Mouse (Mus musculus) liver, embryonic 16.5 days (tissue): ENCODE data around the gene Smpx. TPM values are rescaled to one million over a fixed set of nuclear protein-coding genes. Genes with fewer than 3 reads are reported as not detected.

Experiments
- ATAC-seq: fragments of 200-750 bp; cut with Nextera tagmentation; 2 replicates; pipeline ENCODE4 v1.8.0; 2017; ENCODE audit warnings: low read depth, mild to moderate bottlenecking, moderate number of reproducible peaks, moderate library complexity
- H3K27ac ChIP-seq: fragments of 300-500 bp; sonication (generic); 2 replicates; pipeline ENCODE4 v1.5.1; 2014; ENCODE audit warnings: mild to moderate bottlenecking, low read length
- H3K27me3 ChIP-seq: fragments of 300-500 bp; sonication (generic); 2 replicates; pipeline ENCODE4 v1.6.1; 2014; ENCODE audit warnings: low read depth, low read length, mixed read lengths; ENCODE audit not compliant: control insufficient read depth, insufficient read depth
- H3K36me3 ChIP-seq: fragments of 300-500 bp; sonication (generic); 2 replicates; pipeline ENCODE4 v1.6.1; 2014; ENCODE audit warnings: mild to moderate bottlenecking; ENCODE audit not compliant: control insufficient read depth, insufficient read depth
- H3K4me1 ChIP-seq: fragments of 300-500 bp; sonication (generic); 2 replicates; pipeline ENCODE4 v1.6.1; 2014; ENCODE audit warnings: low read depth, low read length, mixed read lengths; ENCODE audit not compliant: control insufficient read depth
- H3K4me2 ChIP-seq: fragments of 300-500 bp; sonication (generic); 2 replicates; pipeline ENCODE4 v1.6.1; 2014; ENCODE audit warnings: low read depth, low read length, mixed read lengths
- H3K4me3 ChIP-seq: fragments of 300-500 bp; sonication (generic); 2 replicates; pipeline ENCODE4 v1.5.1; 2014; ENCODE audit warnings: low read depth, mild to moderate bottlenecking, low read length
- H3K9ac ChIP-seq: fragments of 300-500 bp; sonication (generic); 2 replicates; pipeline ENCODE4 v1.6.1; 2014; ENCODE audit warnings: low read depth, low read length
- H3K9me3 ChIP-seq: fragments of 300-500 bp; sonication (generic); replicated peaks from 2 replicates; pipeline ENCODE4 v1.6.1; 2016; ENCODE audit warnings: low read length; ENCODE audit not compliant: control insufficient read depth
- WGBS: fragments of 180-500 bp; shearing (Covaris S2); extraction: QIAGEN DNeasy Blood & Tissue Kit; methylation state at CpG from one replicate; pipeline ENCODE4 v1.1.7; 2014; ENCODE audit not compliant: insufficient replicate concordance; 5-methylcytosine and 5-hydroxymethylcytosine counted together
- polyA plus RNA-seq: library from polyadenylated mRNA; unstranded; fragments of >200 nt; fragmentation: Nextera tagmentation; extraction: Ambion mirVana; gene quantifications from 2 replicates; pipeline ENCODE4 v1.2.1, GENCODE M21; 2015

The Smpx gene
- polyA plus RNA-seq, result 3.0 and 5.1 TPM in 2 replicates

- H3K36me3 ChIP-seq, result no peaks in the 10 kb centered on the region
- ATAC-seq, result no peak
- no peaks in the 10 kb centered on the region for H3K27me3 ChIP-seq
- no peak within 1 kb of the TSS for H3K27ac ChIP-seq
- no peak within 1 kb of the TSS for H3K4me2 ChIP-seq
- H3K4me1 ChIP-seq, result no peaks in the 10 kb centered on the region
- no peak within 1 kb of the TSS for H3K4me3 ChIP-seq
- 48% methylated on average over 8 of the region's 8 CpGs for WGBS
- no peak within 1 kb of the TSS for H3K9ac ChIP-seq
- no peaks in the 10 kb centered on the region for H3K9me3 ChIP-seq
Measured at GRCm38 (mm10) chrX:157698862-157699261, at the start of gene Smpx. TSS of gene Smpx (plus strand) at chrX:157698910.

GRCm38 (mm10) chrX:157655047-157655446 is 43.7 kb upstream of the Smpx start:
- no peak for ATAC-seq
- Histone ChIP-seq H3K4me1 (no peaks in the 10 kb centered on the region), H3K4me2 (no peak overlapping the region), H3K9ac (no peak overlapping the region), H3K4me3 (no peak overlapping the region), H3K27me3 (no peaks in the 10 kb centered on the region), H3K36me3 (no peaks in the 10 kb centered on the region), H3K27ac (no peak overlapping the region), H3K9me3 (no peaks in the 10 kb centered on the region)

DNA sequence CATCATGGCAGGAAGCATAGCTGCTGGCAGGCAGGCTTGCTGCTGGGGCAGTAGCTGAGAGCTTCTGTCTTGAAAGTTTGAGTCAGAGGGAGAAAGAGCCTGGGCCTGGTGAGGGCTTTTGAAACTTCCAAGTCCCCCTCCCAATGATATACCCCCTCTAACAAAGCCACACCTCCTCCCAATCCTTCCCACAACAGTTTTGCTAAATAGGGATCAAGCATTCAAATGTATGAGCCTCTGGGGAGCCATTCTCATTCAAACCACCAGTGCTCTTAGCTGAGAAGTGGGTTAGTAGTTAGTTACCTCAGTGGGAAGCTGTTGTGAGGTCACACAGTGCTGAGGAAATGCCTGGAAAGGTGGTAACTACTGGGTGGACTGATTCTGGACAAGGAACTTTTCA is 41.4 kb upstream of the Smpx start:
- Histone ChIP-seq H3K27ac (no peak overlapping the region), H3K27me3 (no peaks in the 10 kb centered on the region), H3K4me3 (no peak overlapping the region), H3K36me3 (no peaks in the 10 kb centered on the region), H3K4me2 (no peak overlapping the region), H3K9me3 (no peaks in the 10 kb centered on the region), H3K4me1 (no peaks in the 10 kb centered on the region), H3K9ac (no peak overlapping the region)
- no peak for ATAC-seq

DNA sequence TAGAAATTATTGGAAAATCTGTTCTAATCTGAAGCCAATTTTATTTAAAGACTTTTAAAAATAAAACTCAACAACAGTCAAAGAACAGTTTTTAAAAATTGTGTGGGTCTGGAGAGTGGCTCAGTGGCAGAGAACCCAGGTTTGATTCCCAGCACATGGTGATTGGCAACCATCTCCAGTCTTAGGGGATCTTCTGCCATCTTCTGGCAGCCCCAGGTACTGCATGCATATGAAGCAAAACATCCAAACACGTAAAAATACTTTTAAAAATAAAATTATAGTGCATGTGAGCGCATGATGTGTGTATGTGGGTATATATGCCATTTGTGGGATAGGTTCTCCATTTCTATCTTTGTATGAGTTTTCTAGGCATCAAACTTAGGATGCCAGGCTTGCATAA is 26.9 kb upstream of the Smpx start:
- Histone ChIP-seq H3K9me3 (no peaks in the 10 kb centered on the region), H3K4me2 (no peak overlapping the region)

DNA sequence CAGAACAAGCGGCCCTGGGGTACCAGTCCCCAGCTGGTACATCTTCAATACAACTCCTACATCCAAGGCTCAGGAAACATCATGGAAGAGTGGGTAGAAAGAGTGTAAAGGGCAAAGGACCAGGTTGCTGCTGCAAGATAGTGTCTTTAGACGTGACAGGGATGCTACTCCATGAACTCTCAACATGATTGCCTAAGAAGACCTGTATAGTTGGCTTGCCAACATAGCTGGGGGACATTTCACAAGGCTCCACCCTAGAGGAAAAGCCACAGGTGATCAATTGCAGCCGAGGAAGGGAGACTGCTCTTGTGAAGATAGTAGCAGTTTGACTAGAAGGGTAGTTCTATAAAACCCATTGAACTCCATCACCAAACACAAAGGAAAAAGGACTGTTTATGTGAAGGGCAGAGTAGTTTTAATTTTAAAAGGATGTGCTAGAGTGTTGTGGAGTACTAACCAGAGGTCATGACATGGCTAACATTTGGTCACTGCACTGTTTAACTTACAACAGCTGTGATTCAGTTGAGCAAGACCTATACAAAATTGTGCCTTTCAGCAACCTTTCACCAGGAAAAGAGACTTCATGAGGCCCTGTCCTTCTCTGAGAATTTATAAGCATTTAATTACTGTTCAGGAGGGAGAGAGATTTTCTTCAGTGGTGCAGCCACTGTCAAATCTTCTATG is 23.9 kb upstream of the Smpx start:
- H3K4me2 ChIP-seq, result no peak overlapping the region
- H3K4me3 ChIP-seq, result no peak overlapping the region
- H3K4me1 ChIP-seq, result no peaks in the 10 kb centered on the region
- no peaks in the 10 kb centered on the region for H3K36me3 ChIP-seq
- H3K27ac ChIP-seq, result no peak overlapping the region
- 34% methylated on average over 3 of the region's 3 CpGs for WGBS
- H3K9me3 ChIP-seq, result no peaks in the 10 kb centered on the region
- ATAC-seq, result peak; percentile 78
- H3K9ac ChIP-seq, result no peak overlapping the region
- H3K27me3 ChIP-seq, result no peaks in the 10 kb centered on the region

More for the DNA sequence above, 26.9 kb upstream of the Smpx start:
- no peak overlapping the region for H3K9ac ChIP-seq
- no peak overlapping the region for H3K4me3 ChIP-seq
- no peak for ATAC-seq
- WGBS, result 63% methylated on average over 2 of the region's 2 CpGs
- no peaks in the 10 kb centered on the region for H3K4me1 ChIP-seq
- H3K27ac ChIP-seq, result no peak overlapping the region
- no peaks in the 10 kb centered on the region for H3K36me3 ChIP-seq
- H3K27me3 ChIP-seq, result no peaks in the 10 kb centered on the region

DNA sequence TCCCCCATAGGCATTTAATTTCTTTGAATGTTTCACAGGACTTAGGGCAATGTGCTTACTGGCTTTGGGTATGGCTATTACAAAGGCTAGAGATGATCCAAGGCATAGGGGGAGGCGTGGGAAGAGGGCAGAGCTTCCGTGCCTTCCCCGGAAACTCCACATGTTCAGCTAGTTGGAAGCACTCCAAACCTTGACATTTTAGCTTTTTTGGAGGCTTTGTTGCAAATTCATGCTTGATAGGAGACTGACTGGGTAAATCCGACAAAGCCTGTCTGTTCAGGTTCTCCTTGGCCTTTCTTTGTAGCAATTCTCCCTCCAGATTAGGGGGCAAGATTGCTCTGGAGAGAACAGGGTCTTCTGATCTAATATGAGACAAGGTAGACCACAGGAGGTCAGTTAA is 7.5 kb upstream of the Smpx start:
- WGBS, result 63% methylated on average over 4 of the region's 4 CpGs
- Histone ChIP-seq H3K4me2 (no peak overlapping the region), H3K9ac (no peak overlapping the region), H3K4me3 (no peak overlapping the region), H3K4me1 (no peaks in the 10 kb centered on the region), H3K36me3 (no peaks in the 10 kb centered on the region), H3K27ac (no peak overlapping the region), H3K27me3 (no peaks in the 10 kb centered on the region), H3K9me3 (no peaks in the 10 kb centered on the region)
- no peak for ATAC-seq

DNA sequence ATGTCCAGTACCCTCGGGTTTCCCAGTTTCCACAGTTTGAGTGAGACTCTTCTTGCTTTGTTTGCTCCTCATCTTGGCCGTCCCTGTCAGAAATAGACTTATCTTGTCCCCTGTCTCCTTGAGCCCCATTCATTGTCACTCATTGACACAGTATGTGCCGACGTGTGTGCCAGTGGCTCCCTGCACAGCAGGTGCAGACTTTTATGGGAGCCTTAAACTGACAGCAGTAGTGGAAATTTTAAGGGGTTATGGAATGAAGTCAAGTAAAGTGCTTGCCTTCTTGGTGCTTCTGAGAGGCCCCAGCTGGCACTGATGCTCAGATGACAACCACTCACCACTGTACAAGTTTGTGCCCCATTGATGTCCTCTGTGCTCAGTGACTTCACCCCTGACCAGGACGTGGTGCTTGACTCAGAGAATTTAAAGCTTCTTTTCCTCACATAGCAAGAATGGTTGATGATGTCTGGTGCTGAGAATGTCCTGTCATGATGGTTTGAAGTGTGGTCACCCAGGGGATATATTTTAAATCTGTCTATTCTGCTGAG is 1.0 kb upstream of the Smpx start:
- Histone ChIP-seq H3K27me3 (no peaks in the 10 kb centered on the region), H3K9me3 (no peaks in the 10 kb centered on the region), H3K4me2 (no peak overlapping the region), H3K4me3 (no peak overlapping the region), H3K36me3 (no peaks in the 10 kb centered on the region), H3K27ac (no peak overlapping the region), H3K9ac (no peak overlapping the region), H3K4me1 (no peaks in the 10 kb centered on the region)
- ATAC-seq, result no peak
- WGBS, result 52% methylated on average over 5 of the region's 5 CpGs

- Histone ChIP-seq H3K36me3 (no peaks in the 10 kb centered on the region), H3K27ac (no peak overlapping the region), H3K9ac (no peak overlapping the region), H3K4me3 (no peak overlapping the region), H3K4me2 (no peak overlapping the region), H3K9me3 (no peaks in the 10 kb centered on the region), H3K4me1 (no peaks in the 10 kb centered on the region), H3K27me3 (no peaks in the 10 kb centered on the region)
- ATAC-seq, result no peak
- 49% methylated on average over 2 of the region's 2 CpGs for WGBS
Measured at GRCm38 (mm10) chrX:157707236-157707635, 8.5 kb downstream of the Smpx start.

DNA sequence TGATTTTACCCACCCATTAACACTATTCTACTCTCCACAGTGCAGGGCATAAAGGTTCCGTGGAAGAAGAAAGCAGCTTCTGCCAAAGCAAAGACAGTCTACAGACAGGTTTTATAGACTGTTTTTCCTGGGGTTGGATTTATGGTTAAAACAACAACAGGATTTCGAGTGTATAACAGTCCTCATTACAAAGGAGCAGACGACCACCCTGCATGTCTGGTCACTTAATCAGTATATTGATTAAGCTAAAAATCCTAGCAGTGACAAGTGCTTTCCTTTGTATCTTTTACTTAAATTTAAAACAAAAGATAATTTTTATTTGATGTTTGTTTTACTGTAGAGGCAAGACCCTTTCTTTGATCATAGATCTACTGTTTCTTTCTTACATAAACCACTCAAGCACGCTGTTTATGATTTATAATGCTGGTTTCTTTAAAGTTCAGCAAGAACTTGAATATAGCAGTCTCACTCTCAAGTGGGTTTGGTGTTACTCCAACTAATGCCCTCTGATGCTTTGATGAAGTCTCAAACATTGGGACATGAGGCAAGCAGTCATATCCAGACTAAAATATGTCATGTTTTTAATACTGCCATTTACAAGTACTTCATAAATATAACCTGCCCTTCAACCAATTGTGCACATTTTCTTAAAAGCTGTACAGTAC is 10.0 kb downstream of the Smpx start:
- 38% methylated on average over 4 of the region's 4 CpGs for WGBS
- H3K4me1 ChIP-seq, result no peaks in the 10 kb centered on the region
- no peak for ATAC-seq
- H3K36me3 ChIP-seq, result no peaks in the 10 kb centered on the region
- H3K4me3 ChIP-seq, result no peak overlapping the region
- H3K27ac ChIP-seq, result no peak overlapping the region
- H3K4me2 ChIP-seq, result no peak overlapping the region
- no peaks in the 10 kb centered on the region for H3K9me3 ChIP-seq
- no peaks in the 10 kb centered on the region for H3K27me3 ChIP-seq
- H3K9ac ChIP-seq, result no peak overlapping the region
